Mouse (Mus musculus) embryonic facial prominence, embryonic 15.5 days (tissue): ENCODE results near the gene Armc7. TPM values are rescaled to one million over a fixed set of nuclear protein-coding genes. Genes with fewer than 3 reads are reported as not detected.

ENCODE experiments used
- ATAC-seq: fragments of 200-750 bp; cut with Nextera tagmentation; 2 replicates; pipeline ENCODE4 v1.8.0; 2017; ENCODE audit warnings: low read depth, moderate TSS enrichment; ENCODE audit not compliant: insufficient number of reproducible peaks, low FRiP score, low TSS enrichment
- H3K27ac ChIP-seq: fragments of 300-500 bp; sonication (generic); replicated peaks from 2 replicates; pipeline ENCODE4 v1.5.1; 2015; ENCODE audit warnings: mild to moderate bottlenecking, inconsistent platforms
- H3K27me3 ChIP-seq: fragments of 300-500 bp; sonication (generic); 2 replicates; pipeline ENCODE4 v1.6.1; 2015; ENCODE audit warnings: inconsistent platforms
- H3K36me3 ChIP-seq: fragments of 300-500 bp; sonication (generic); 2 replicates; pipeline ENCODE4 v1.6.1; 2015; ENCODE audit warnings: mild to moderate bottlenecking, inconsistent platforms
- H3K4me1 ChIP-seq: fragments of 300-500 bp; sonication (generic); 2 replicates; pipeline ENCODE4 v1.6.1; 2015; ENCODE audit warnings: inconsistent platforms
- H3K4me2 ChIP-seq: fragments of 300-500 bp; sonication (generic); replicated peaks from 2 replicates; pipeline ENCODE4 v1.6.1; 2015; ENCODE audit warnings: mild to moderate bottlenecking, inconsistent platforms
- H3K4me3 ChIP-seq: fragments of 300-500 bp; sonication (generic); replicated peaks from 2 replicates; pipeline ENCODE4 v1.5.1; 2015; ENCODE audit warnings: mild to moderate bottlenecking, inconsistent platforms
- H3K9ac ChIP-seq: fragments of 300-500 bp; sonication (generic); 2 replicates; pipeline ENCODE4 v1.6.1; 2015; ENCODE audit warnings: inconsistent platforms
- H3K9me3 ChIP-seq: fragments of 300-500 bp; sonication (generic); replicated peaks from 2 replicates; pipeline ENCODE4 v1.6.1; 2016; ENCODE audit warnings: inconsistent platforms
- WGBS: fragments of 180-500 bp; shearing (Covaris S2); methylation state at CpG from one replicate; pipeline ENCODE4 v1.1.7; 2015; 5-methylcytosine and 5-hydroxymethylcytosine counted together
- microRNA-seq: library from miRNA; unstranded; fragments of <30 nt; microRNA quantifications from one replicate; pipeline ENCODE4, GENCODE M21; 2016; ENCODE audit warnings: borderline number of aligned reads
- polyA plus RNA-seq: library from polyadenylated mRNA; unstranded; fragments of >200 nt; fragmentation: Nextera tagmentation; extraction: Ambion mirVana; gene quantifications from 2 replicates; pipeline ENCODE4 v1.2.1, GENCODE M21; 2015

Gene Armc7
- polyA plus RNA-seq, 1 experiment from 2014 or later: 9.8 TPM

DNA sequence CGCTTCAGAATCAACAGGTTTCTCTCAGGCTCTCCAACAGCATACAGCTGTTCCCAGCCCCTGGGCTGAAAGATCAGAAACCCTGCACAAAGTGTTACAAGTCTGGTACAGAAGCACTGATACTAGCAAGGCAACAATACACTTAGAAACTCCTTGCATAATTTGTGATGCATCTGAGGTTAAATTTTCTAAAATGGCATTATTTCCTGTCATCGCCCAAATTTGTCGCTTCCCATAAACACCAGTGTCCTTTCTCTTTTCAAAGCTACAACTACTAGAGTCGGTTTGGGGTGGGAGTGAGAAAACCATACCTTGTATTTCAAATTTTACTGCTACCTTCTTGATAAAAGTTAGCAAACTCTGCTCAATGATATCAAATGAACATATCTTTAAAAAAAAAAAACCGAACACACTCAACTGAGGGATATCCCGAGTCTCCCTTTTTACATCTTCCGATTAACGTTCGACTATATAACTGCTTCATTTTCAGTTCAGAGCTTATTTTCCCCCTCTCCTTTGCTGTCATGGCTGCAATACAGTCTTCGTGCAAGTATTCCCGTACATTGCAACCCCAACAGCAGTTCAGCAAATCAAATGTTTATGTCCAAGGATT lies 59.4 kb downstream of the Armc7 start:
- no peak for ATAC-seq
- Histone ChIP-seq H3K27ac (peak overlapping the region; percentile 100), H3K9me3 (no peaks in the 10 kb centered on the region), H3K4me2 (peak overlapping the region; percentile 45), H3K4me3 (peak overlapping the region; percentile 96), H3K36me3 (peaks cover 35% of the 10 kb centered on the region), H3K4me1 (peaks cover 15% of the 10 kb centered on the region), H3K27me3 (no peaks in the 10 kb centered on the region), H3K9ac (peak overlapping the region; percentile 97)
- WGBS: 3% methylated on average over 11 of the region's 11 CpGs

DNA sequence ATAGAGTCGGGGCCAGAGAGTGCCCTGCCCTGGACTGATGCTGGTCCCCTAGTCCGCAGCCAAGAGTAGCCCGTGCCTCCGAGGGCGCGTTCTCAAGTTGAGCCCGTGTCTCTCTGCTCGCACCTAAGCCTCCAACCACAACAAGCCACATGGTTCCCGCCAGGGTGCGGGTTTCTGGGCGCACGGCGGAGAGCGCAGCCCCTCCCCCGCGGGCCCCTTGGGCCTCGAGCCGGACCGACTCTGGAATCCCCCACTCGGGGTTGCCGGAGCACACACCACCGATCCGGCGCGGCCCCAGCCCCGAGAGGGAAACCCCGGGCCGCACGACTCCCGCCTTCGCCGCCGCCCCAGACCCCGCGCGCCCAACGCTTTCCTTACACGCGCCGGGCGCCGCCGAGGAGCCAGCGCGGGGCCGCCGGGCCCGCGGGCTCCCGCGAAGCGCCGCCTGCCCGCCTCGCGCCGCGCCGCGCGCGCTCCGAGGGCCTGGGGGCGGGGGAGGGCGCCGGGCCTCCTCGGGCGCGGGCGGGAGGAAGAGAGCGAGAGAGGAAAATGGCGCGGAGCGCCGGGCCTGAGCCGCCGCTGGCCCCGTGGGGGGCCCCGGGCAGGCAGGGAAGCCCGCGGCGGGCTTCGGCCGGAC lies 60.1 kb downstream of the Armc7 start:
- WGBS: under 1% methylated on average over 84 of the region's 84 CpGs
- H3K4me3 ChIP-seq: peak overlapping the region; percentile 96

GRCm38 (mm10) chr11:115536038-115536681 lies 60.7 kb downstream of the Armc7 start, which contains the start of gene Sumo2:
Gene Sumo2 (minus strand): TSS chr11:115536276.
- H3K36me3 ChIP-seq: peaks cover 27% of the 10 kb centered on the region
- H3K4me2 ChIP-seq: peak within 1 kb of the TSS; percentile 45
- H3K4me1 ChIP-seq: peaks cover 15% of the 10 kb centered on the region
- H3K27me3 ChIP-seq: no peaks in the 10 kb centered on the region
- H3K9ac ChIP-seq: peak within 1 kb of the TSS; percentile 97
- peak within 1 kb of the TSS; percentile 100 for H3K27ac ChIP-seq
- no peaks in the 10 kb centered on the region for H3K9me3 ChIP-seq
- peak within 1 kb of the TSS; percentile 96 for H3K4me3 ChIP-seq
- ATAC-seq: peak; percentile 89
- WGBS: under 1% methylated on average over 59 of the region's 70 CpGs

More for the DNA sequence above, 60.1 kb downstream of the Armc7 start:
- H3K4me2 ChIP-seq: peak overlapping the region; percentile 45
- peaks cover 15% of the 10 kb centered on the region for H3K4me1 ChIP-seq
- H3K9me3 ChIP-seq: no peaks in the 10 kb centered on the region
- peak overlapping the region; percentile 100 for H3K27ac ChIP-seq
- peak overlapping the region; percentile 97 for H3K9ac ChIP-seq
- ATAC-seq: peak; percentile 82
- H3K27me3 ChIP-seq: no peaks in the 10 kb centered on the region
- H3K36me3 ChIP-seq: peaks cover 28% of the 10 kb centered on the region

- Histone ChIP-seq H3K27ac (peak overlapping the region; percentile 100), H3K4me1 (peaks cover 15% of the 10 kb centered on the region), H3K9me3 (no peaks in the 10 kb centered on the region), H3K36me3 (peaks cover 18% of the 10 kb centered on the region), H3K9ac (no peak overlapping the region), H3K4me3 (peak overlapping the region; percentile 96), H3K4me2 (peak overlapping the region; percentile 45), H3K27me3 (no peaks in the 10 kb centered on the region)
- 85% methylated on average over 10 of the region's 10 CpGs for WGBS
- no peak for ATAC-seq
Measured at GRCm38 (mm10) chr11:115536856-115537568, 61.5 kb downstream of the Armc7 start.

DNA sequence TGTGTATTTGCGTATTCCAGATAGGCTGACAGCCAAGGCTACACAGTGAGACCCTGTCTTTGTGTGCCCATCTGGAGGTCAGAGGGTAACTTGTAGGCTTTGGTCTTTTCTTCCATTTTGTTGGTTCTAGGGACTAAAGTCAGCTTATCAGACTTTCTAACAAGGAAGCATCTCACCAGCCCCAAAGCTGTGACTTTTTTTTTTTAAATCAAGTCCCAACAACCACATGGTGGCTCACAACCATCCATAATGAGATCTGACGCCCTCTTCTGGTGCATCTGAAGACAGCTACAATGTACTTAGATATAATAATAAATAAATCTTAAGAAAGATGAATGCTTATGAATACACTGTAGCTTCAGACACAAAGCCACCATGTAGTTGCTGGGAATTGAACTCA lies 62.6 kb downstream of the Armc7 start:
- Histone ChIP-seq H3K4me2 (no peak overlapping the region), H3K4me3 (no peak overlapping the region), H3K27ac (no peak overlapping the region), H3K27me3 (no peaks in the 10 kb centered on the region), H3K4me1 (peaks cover 15% of the 10 kb centered on the region), H3K9ac (no peak overlapping the region), H3K36me3 (peaks cover 8% of the 10 kb centered on the region), H3K9me3 (no peaks in the 10 kb centered on the region)
- ATAC-seq: no peak
- 57% methylated on average over 2 of the region's 2 CpGs for WGBS

Small RNA genes lying within 50 kb of the gene (microRNA-seq; reads per million reads assigned to microRNA genes)
- gene Mir3968: 0.86 reads per million

Other genes with a start within 250 kb of the Armc7 start
- 0.05 TPM in 1 of 2 replicates, not detected in the other for gene Grin2c, start 208.4 kb upstream of the Armc7 start, polyA plus RNA-seq
- gene Fdxr, start 198.6 kb upstream of the Armc7 start, polyA plus RNA-seq: 16.0 and 17.0 TPM in 2 replicates
- gene Fads6, start 178.0 kb upstream of the Armc7 start, polyA plus RNA-seq: 0.60 and 0.66 TPM in 2 replicates
- gene Otop2, start 168.5 kb upstream of the Armc7 start, polyA plus RNA-seq: 0.21 and 0.32 TPM in 2 replicates
- gene Ush1g, start 153.6 kb upstream of the Armc7 start, polyA plus RNA-seq: 0.11 and 0.12 TPM in 2 replicates
- 0.24 and 0.35 TPM in 2 replicates for gene Otop3, start 140.9 kb upstream of the Armc7 start, polyA plus RNA-seq
- 8.9 and 9.6 TPM in 2 replicates for gene Hid1, start 107.9 kb upstream of the Armc7 start, polyA plus RNA-seq
- 13.7 and 13.8 TPM in 2 replicates for gene Cdr2l, start 93.8 kb upstream of the Armc7 start, polyA plus RNA-seq
- gene Mrpl58, start 71.9 kb upstream of the Armc7 start, polyA plus RNA-seq: 167 and 169 TPM in 2 replicates
- gene Atp5h, start 55.7 kb upstream of the Armc7 start, polyA plus RNA-seq: 815 and 841 TPM in 2 replicates
- 18.1 and 18.5 TPM in 2 replicates for gene Kctd2, start 55.5 kb upstream of the Armc7 start, polyA plus RNA-seq
- gene Trim80, start 35.1 kb upstream of the Armc7 start, polyA plus RNA-seq: not detected in 2 replicates
- 0.22 and 0.36 TPM in 2 replicates for gene Slc16a5, start 13.2 kb upstream of the Armc7 start, polyA plus RNA-seq
- 87.5 and 88.1 TPM in 2 replicates for gene Nt5c, start 16.2 kb downstream of the Armc7 start, polyA plus RNA-seq
- 523 and 542 TPM in 2 replicates for gene Jpt1, start 38.7 kb downstream of the Armc7 start, polyA plus RNA-seq
- 826 and 846 TPM in 2 replicates for gene Sumo2, start 60.6 kb downstream of the Armc7 start, polyA plus RNA-seq
- 144 and 156 TPM in 2 replicates for gene Nup85, start 88.8 kb downstream of the Armc7 start, polyA plus RNA-seq
- gene Mrps7, start 128.3 kb downstream of the Armc7 start, polyA plus RNA-seq: 82.4 and 83.4 TPM in 2 replicates
- gene Gga3, start 128.4 kb downstream of the Armc7 start, polyA plus RNA-seq: 20.1 and 20.3 TPM in 2 replicates
- 29.6 and 33.3 TPM in 2 replicates for gene Mif4gd, start 137.3 kb downstream of the Armc7 start, polyA plus RNA-seq
- gene Slc25a19, start 152.6 kb downstream of the Armc7 start, polyA plus RNA-seq: 21.1 and 28.8 TPM in 2 replicates
- 94.9 and 114 TPM in 2 replicates for gene Grb2, start 232.9 kb downstream of the Armc7 start, polyA plus RNA-seq